Mouse (Mus musculus) intestine, embryonic 15.5 days (tissue): ENCODE results near the gene H2al1m. TPM values are rescaled to one million over a fixed set of nuclear protein-coding genes. Genes with fewer than 3 reads are reported as not detected.

Experiments used
- polyA plus RNA-seq: library from polyadenylated mRNA; unstranded; fragments of >200 nt; fragmentation: Nextera tagmentation; extraction: Ambion mirVana; gene quantifications from 2 replicates; pipeline ENCODE4 v1.2.1, GENCODE M21; 2015

The H2al1m gene
- polyA plus RNA-seq, 1 experiment from 2014 or later: not detected

Other genes starting within 250 kb of the H2al1m start
- not detected in 2 replicates for gene Fthl17f, start 220.7 kb upstream of the H2al1m start, polyA plus RNA-seq
- gene 4930402K13Rik, start 179.2 kb upstream of the H2al1m start, polyA plus RNA-seq: not detected in 2 replicates
- 0.69 and 0.78 TPM in 2 replicates for gene Lancl3, start 83.9 kb upstream of the H2al1m start, polyA plus RNA-seq
- not detected in 2 replicates for gene Gm14862, start 26.9 kb upstream of the H2al1m start, polyA plus RNA-seq
- 4.1 and 4.9 TPM in 2 replicates for gene Xk, start 11.0 kb upstream of the H2al1m start, polyA plus RNA-seq
- not detected in 2 replicates for gene H2al1k, start 66.9 kb downstream of the H2al1m start, polyA plus RNA-seq
- 3.5 and 4.2 TPM in 2 replicates for gene Cybb, start 204.0 kb downstream of the H2al1m start, polyA plus RNA-seq